Mouse (Mus musculus): Measurements from ENCODE around the gene Maip1. TPM values are rescaled to one million over a fixed set of nuclear protein-coding genes. Genes with fewer than 3 reads are reported as not detected.

Gene Maip1
- 15.2 to 19.1 TPM (median 18.2 TPM) in 4 replicates for total RNA-seq (2023)

DNA sequence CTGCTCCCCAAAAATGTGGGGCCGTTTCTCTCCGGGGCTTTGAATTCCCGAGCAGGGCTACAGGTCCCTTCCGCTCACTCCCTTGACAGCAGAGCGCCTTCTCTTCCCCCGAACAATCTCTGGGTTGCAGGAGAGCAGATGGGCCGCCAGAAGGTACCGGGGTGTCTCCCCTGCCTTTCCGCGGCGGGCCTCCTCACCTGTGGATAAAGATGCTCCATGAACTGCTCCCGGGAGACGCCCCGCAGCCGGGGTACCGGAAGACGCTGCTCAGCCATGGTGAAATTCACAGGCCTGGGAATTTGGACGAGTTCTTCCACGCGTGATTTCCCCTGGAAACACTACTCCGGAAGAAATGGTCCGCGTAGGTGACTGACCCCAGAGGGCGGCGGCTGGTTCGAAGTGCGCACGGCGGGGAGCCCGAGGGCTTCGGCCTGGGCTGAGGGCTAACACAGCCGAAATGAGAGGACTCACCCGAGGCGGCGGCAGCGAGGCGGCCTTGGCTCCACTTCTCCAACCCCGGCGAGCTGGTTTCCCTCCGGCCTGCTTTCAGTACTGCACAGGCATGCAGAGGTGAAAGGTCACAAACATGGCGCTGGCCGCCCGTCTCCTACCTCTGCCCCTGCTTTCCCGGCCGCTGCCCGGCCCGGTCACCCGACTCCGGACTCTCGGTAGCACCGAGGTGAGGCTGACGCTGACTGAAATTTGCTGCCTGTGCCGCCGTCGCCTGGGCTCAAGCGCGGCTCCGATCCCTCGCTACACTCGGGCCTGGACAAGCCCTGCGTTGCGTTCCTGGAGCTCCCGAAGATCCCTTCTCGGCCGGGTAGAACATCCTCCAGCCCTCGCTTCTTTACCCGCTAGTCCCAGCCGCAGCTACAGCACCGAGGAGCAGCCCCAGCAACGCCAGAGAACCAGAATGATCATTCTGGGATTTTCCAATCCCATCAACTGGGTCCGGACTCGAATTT, at the start of gene Maip1, which contains the start of gene Tyw5:
Maip1 (plus strand) TSS at position 142 of the 965 bp plus-strand sequence.
Tyw5 (minus strand) TSS at position 915 of the 965 bp plus-strand sequence.

DNA sequence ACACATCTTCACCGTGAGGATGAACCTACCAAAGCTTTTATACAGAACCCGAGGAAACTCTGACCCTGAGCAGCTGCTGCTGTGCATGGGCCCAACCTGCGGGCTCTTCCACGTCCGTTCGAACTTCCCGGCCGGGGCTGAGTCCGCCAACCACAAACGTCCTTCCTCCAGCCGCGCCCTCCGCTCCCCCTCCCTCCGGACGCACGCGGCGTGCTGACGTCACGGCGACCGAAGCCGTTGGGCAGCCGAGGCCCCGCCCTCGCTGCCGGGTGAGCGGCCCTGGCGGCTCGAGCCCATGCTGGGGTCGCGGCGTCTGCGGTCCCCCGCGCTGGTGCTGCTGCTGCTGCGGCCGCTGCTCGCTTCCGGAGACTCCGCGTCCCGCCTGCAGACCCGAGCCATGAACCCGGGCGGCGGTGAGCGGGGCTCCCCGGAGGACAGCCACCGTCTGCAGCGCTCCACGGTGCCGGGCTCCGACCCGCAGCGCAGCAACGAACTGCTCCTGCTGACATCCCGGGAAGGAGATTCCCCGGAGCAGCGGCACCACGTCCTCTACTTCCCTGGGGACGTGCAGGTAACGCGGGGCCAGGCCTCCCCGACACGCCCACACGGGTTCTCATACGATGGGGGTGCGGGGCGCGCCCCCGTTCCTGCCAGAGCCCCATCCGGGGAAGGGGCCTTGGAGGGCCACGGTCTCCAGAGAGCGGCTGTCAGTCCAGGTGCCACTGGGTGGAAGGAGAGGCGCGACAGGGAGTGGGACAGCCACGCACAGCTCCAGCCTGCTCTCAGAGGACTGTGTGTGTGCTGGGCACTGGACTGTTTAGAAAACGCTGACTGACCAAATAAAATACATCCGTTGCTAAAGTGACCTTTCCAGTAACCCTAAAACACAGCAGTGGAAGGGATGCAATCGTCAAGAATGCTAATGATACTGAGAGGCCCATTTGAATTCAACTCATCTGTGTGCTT, 28.5 kb upstream of the Maip1 start, which contains the start of gene 1700066M21Rik:
1700066M21Rik (plus strand) TSS at position 245 of the 966 bp plus-strand sequence.

Other genes starting within 250 kb of the Maip1 start
- gene 1700066M21Rik, start 28.7 kb upstream of the Maip1 start, total RNA-seq (2023), result 2.7 to 4.9 TPM (median 3.5 TPM) in 4 replicates
- gene Tyw5, start 773 bp downstream of the Maip1 start, total RNA-seq (2023), result 19.8 to 22.2 TPM (median 21.1 TPM) in 4 replicates